Mouse (Mus musculus) megakaryocyte, embryonic 14.5 days (primary cell): ENCODE measurements around the gene Ibtk. TPM values are rescaled to one million over a fixed set of nuclear protein-coding genes. Genes with fewer than 3 reads are reported as not detected.

Source experiments
- H3K27me3 ChIP-seq: replicated peaks from 2 replicates; pipeline ENCODE3; 2012; ENCODE audit warnings: inconsistent platforms
- H3K36me3 ChIP-seq: replicated peaks from 2 replicates; pipeline ENCODE3; 2012; ENCODE audit warnings: low read length, inconsistent platforms, mixed read lengths
- H3K4me1 ChIP-seq: 2 replicates; pipeline ENCODE4 v1.6.1; 2012; ENCODE audit warnings: inconsistent platforms
- H3K4me3 ChIP-seq: replicated peaks from 2 replicates; pipeline ENCODE3; 2012; ENCODE audit warnings: moderate library complexity, mild to moderate bottlenecking, inconsistent platforms
- H3K9me3 ChIP-seq: 2 replicates; pipeline ENCODE4 v1.6.1; 2012; ENCODE audit warnings: inconsistent platforms
- FLI1 ChIP-seq: IDR thresholded peaks from 2 replicates; pipeline ENCODE4 v1.6.1; 2012; ENCODE audit warnings: low read length, inconsistent platforms, mixed read lengths
- GATA1 ChIP-seq: IDR thresholded peaks from 3 replicates; pipeline ENCODE4 v1.6.1; 2012; ENCODE audit warnings: mixed read lengths, low read length, inconsistent platforms, borderline replicate concordance
- polyA plus RNA-seq: library from polyadenylated mRNA; stranded (reverse); fragments of >175 nt; gene quantifications from 2 replicates; pipeline ENCODE4 v1.2.3, GENCODE M21; 2012; ENCODE audit warnings: low replicate concordance; ENCODE audit not compliant: insufficient read depth

The Ibtk gene
- polyA plus RNA-seq, 1 experiment, result 1.7 TPM

DNA sequence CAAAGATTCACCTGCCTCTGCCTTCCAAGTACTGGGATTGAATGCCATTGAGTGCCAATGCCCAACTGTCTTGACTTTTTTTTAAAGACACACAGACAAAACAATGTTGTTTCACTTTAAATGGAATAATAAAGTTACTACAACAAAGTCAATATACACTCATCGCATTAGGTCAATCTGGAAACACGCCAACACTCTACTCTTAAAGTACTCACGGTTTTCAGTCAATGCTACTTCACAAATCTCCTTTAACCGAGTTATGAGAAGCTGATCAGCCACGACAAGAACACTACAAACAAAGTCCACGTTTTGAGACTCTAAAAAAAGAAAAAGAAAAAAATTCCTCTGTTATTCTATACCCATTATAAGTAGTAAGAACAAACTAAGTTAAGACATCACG lies 31.8 kb downstream of the Ibtk start:
- no peaks in the 10 kb centered on the region for H3K4me1 ChIP-seq
- H3K36me3 ChIP-seq, result peaks cover 98% of the 10 kb centered on the region
- H3K27me3 ChIP-seq, result no peaks in the 10 kb centered on the region
- TF ChIP-seq GATA1 (no peak), FLI1 (no peak)
- H3K4me3 ChIP-seq, result no peak overlapping the region
- H3K9me3 ChIP-seq, result no peaks in the 10 kb centered on the region

DNA sequence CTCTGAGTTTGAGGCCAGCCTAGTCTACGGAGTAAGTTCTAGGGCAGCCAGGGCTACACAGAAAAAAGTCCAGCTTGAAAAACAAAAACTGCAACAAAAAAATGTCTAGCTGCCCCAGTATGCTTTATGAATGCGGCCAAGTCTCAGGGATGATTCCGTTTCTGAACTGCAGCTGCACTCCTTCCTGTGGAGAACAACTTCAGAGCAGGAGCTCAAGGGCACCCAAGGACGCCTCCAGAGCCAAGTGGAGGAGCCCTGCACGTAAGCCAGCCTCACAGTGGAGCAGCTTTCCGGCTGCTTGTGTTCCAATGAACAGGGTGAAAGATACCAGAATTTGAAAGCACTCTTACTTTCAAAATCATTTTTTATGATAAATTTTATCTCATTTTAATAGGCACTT lies 41.8 kb downstream of the Ibtk start:
- Histone ChIP-seq H3K36me3 (peaks cover 98% of the 10 kb centered on the region), H3K4me3 (no peak overlapping the region), H3K4me1 (peaks cover 2% of the 10 kb centered on the region; the same call in 1 of the 2 replicates), H3K27me3 (no peaks in the 10 kb centered on the region), H3K9me3 (no peaks in the 10 kb centered on the region)
- TF ChIP-seq GATA1 (no peak), FLI1 (no peak)

- TF ChIP-seq FLI1, result no peak
- no peak for TF ChIP-seq GATA1
- Histone ChIP-seq H3K9me3 (no peaks in the 10 kb centered on the region), H3K4me3 (no peak overlapping the region), H3K4me1 (peaks cover 8% of the 10 kb centered on the region; the same call in 1 of the 2 replicates), H3K27me3 (no peaks in the 10 kb centered on the region), H3K36me3 (peaks cover 85% of the 10 kb centered on the region)
Measured at GRCm38 (mm10) chr9:85701981-85702380, 47.2 kb downstream of the Ibtk start.

GRCm38 (mm10) chr9:85695606-85696005 lies 53.5 kb downstream of the Ibtk start:
- H3K9me3 ChIP-seq, result no peaks in the 10 kb centered on the region
- H3K27me3 ChIP-seq, result no peaks in the 10 kb centered on the region
- peaks cover 68% of the 10 kb centered on the region for H3K36me3 ChIP-seq
- no peak overlapping the region for H3K4me3 ChIP-seq
- TF ChIP-seq GATA1 (no peak), FLI1 (no peak)
- H3K4me1 ChIP-seq, result peaks cover 6% of the 10 kb centered on the region

DNA sequence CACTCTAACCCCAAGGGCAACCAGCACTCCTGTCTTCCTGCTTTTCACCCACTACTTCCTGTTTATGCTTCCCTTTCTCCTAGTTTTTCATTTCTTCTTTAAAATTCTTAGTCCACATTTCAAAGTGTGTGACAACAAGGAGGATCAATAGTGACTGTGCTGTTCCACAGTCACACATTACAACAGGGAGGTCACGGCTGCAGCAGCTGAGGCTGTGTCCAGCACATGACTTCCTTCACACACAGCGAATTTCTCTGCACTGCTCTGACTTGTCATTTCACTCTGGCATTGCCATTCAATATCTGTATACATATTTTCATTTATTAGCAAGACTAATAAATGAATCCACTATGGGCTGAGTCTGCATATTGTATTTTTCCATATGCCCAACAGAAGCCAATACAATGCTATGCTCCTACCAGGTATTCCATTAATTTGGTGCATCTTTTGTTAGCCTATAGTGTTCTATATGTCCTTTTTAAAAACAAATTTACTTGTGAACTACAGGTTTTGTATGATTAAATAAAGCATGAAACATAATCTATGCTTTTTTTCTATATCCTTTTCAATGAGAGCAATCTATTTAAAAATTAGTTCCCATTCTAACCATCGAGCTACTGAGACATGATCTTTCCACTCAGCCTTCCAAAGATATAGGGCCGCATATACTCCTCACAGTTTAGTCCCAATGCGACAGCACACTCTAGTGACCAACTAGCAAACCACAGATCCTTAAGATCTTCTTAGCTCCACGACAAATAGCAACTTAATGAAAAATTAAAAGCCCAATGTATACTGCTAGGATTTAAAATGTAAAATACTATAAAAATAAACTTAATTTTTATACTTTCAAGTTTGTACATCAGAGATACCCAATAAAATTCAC lies 55.7 kb downstream of the Ibtk start:
- Histone ChIP-seq H3K27me3 (no peaks in the 10 kb centered on the region), H3K4me1 (peaks cover 18% of the 10 kb centered on the region), H3K4me3 (peak overlapping the region; percentile 50), H3K36me3 (peaks cover 77% of the 10 kb centered on the region), H3K9me3 (no peaks in the 10 kb centered on the region)
- TF ChIP-seq FLI1, result no peak
- TF ChIP-seq GATA1, result no peak

GRCm38 (mm10) chr9:85685010-85685409 lies 64.1 kb downstream of the Ibtk start:
- no peaks in the 10 kb centered on the region for H3K27me3 ChIP-seq
- H3K9me3 ChIP-seq, result peaks cover 7% of the 10 kb centered on the region
- H3K36me3 ChIP-seq, result peaks cover 44% of the 10 kb centered on the region
- peaks cover 14% of the 10 kb centered on the region for H3K4me1 ChIP-seq
- no peak for TF ChIP-seq FLI1
- TF ChIP-seq GATA1, result no peak
- no peak overlapping the region for H3K4me3 ChIP-seq

- TF ChIP-seq FLI1, result no peak
- TF ChIP-seq GATA1, result no peak
Measured at GRCm38 (mm10) chr9:85675131-85675905, 73.8 kb downstream of the Ibtk start.

GRCm38 (mm10) chr9:85673907-85674481 lies 75.1 kb downstream of the Ibtk start:
- TF ChIP-seq FLI1 (no peak), GATA1 (no peak)
- peaks cover 2% of the 10 kb centered on the region for H3K27me3 ChIP-seq
- H3K36me3 ChIP-seq, result no peaks in the 10 kb centered on the region
- H3K4me3 ChIP-seq, result no peak overlapping the region
- H3K4me1 ChIP-seq, result no peaks in the 10 kb centered on the region
- no peaks in the 10 kb centered on the region for H3K9me3 ChIP-seq

More at GRCm38 (mm10) chr9:85675131-85675905, 73.8 kb downstream of the Ibtk start:
- H3K27me3 ChIP-seq, result peaks cover 2% of the 10 kb centered on the region
- no peaks in the 10 kb centered on the region for H3K9me3 ChIP-seq
- no peak overlapping the region for H3K4me3 ChIP-seq
- no peaks in the 10 kb centered on the region for H3K4me1 ChIP-seq
- no peaks in the 10 kb centered on the region for H3K36me3 ChIP-seq

DNA sequence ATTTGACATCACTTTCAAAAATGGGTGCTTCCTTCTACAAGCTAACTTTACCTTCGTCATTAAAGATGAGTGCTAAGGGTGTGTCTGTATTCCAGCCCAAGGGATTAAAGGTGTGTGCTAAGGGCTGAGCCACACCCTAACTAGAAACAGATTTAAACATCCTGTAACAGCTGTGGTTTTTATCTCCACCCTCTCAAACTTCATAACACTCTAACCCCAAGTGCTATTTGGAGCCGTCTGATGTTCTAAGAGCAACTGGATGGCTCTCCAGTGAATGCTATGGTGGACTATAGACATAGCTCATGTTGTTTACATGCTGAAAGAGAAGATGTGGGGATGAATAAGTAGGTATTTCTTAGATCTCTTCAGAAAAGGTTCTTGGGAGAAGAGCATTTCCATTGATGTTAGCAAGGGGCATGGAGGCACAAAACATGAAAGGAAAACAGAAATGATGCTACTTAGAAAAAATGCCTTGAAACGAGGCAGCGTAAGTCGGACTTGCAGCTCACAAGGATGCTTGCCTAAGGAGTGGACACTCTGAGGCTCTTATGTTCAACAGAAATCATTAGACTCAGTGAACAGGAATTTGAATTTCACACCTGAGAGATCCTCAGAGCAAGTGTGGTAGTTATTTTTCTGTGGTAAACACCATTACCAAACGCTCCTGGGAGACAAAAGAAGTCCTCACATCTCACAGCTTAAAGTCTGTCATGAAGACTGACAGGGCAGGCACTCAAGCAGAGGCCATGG lies 77.4 kb downstream of the Ibtk start:
- no peak for TF ChIP-seq FLI1
- no peak for TF ChIP-seq GATA1
- Histone ChIP-seq H3K36me3 (no peaks in the 10 kb centered on the region), H3K4me1 (no peaks in the 10 kb centered on the region)

More for the DNA sequence above, 77.4 kb downstream of the Ibtk start:
- Histone ChIP-seq H3K9me3 (no peaks in the 10 kb centered on the region), H3K27me3 (peaks cover 2% of the 10 kb centered on the region), H3K4me3 (no peak overlapping the region)
